Mouse (Mus musculus): ENCODE data around the gene Doxl2. TPM values are rescaled to one million over a fixed set of nuclear protein-coding genes. Genes with fewer than 3 reads are reported as not detected.
"Not testable (repeated sequence)": the region's sequence is repeated elsewhere in the genome, so short reads cannot be mapped to it uniquely, and the experiment has no call there.

Doxl2 gene
- total RNA-seq (2022), result not detected

- DNase-seq (ENCODE audit: low spot score), result no peak
These were observed at the start of gene Doxl2 for GRCm38 (mm10) chr6:48974663-48975062. Gene Doxl2 (plus strand): TSS chr6:48974963.

- no peak for DNase-seq (ENCODE audit: low spot score)
These were observed 45.2 kb upstream of the Doxl2 start, which contains the start of gene 1600015I10Rik for GRCm38 (mm10) chr6:48929595-48929994. Gene 1600015I10Rik (plus strand): TSS chr6:48929895.

- no peak for DNase-seq (ENCODE audit: low spot score)
These were observed 25.2 kb upstream of the Doxl2 start for GRCm38 (mm10) chr6:48949596-48949995.

GRCm38 (mm10) chr6:48950676-48951075 is 24.1 kb upstream of the Doxl2 start:
- DNase-seq (ENCODE audit: low spot score), result no peak

- DNase-seq (ENCODE audit: low spot score), result no peak
These were observed 23.1 kb upstream of the Doxl2 start for GRCm38 (mm10) chr6:48951630-48952029.

DNA sequence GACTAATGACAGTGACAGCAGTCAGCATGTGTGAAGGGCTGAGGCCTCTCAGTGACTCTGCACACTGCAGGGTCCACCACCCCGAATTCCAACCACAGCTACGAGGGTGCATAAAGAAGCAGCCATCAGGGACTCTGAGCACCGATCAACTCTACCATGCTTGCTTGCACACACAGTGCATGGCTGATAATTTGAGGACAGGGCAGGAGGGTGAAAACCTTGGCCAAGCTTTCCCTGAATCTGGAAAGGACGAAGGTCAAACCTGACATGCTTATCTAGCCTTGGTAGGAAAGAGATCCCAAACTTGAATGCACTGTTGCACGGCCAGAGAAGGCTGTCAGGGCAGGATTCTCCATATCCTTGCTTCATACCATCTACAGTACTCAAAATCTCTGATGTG is 21.5 kb upstream of the Doxl2 start:
- no peak for DNase-seq (ENCODE audit: low spot score)

DNA sequence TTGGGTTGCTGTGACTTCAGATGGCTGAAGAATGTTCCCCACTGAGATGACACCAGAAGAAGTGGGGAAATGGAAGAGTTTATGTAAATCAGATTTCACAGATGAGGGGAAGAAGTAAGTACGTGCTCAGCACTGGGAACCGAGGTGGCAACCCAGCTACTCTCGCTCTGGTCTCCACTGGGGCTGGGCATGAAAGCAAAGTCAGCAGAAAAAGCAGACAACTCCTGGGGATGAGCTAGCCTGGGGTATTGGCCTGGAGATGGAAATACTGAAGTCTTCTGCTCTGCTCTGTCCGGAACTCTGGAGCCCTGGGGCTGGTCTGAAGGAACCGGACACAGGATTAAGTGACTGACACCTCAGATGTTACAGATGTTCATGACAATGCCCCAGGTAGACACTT is 20.6 kb upstream of the Doxl2 start:
- DNase-seq (ENCODE audit: low spot score), result no peak

- peak; percentile 28 for DNase-seq (ENCODE audit: low spot score)
These were observed 19.8 kb upstream of the Doxl2 start for GRCm38 (mm10) chr6:48954946-48955345.

GRCm38 (mm10) chr6:48956785-48957184 is 18.0 kb upstream of the Doxl2 start:
- DNase-seq (ENCODE audit: low spot score), result no peak

DNA sequence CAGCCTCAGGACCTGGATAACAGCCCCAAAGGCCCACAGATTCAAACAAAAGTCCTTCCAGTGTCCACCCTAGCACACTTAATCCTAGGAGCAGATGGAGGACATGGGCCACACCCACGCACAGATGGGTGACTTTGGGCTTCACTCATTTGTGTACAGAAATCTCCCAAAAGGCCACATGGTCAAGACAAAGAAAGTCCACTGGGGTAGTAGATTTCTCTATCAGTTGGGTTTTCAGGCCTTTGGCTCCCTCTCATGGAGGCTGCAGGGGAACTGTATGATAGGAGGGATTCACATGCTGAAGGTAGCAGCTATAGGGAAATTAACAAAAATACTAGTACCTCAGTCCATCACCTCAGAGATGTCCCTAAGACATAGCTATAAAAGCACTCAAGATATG is 16.7 kb upstream of the Doxl2 start:
- no peak for DNase-seq (ENCODE audit: low spot score)

DNA sequence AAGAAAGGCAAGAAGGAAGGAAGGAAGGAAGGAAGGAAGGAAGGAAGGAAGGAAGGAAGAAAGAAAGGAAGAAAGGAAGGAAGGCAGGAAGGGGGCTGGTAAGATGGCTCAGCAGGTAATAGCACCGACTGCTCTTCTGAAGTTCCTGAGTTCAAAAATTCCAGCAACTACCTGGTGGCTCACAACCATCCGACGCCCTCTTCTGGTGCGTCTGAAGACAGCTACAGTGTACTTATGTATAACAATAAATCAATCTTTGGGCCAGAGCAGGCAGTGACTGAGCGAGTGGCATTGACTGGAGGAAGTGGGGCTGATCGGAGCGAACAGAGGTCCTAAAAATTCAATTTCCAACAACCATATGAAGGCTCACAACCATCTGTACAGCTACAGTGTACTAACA is 15.6 kb upstream of the Doxl2 start:
- not testable (repeated sequence) for DNase-seq (ENCODE audit: low spot score)

- DNase-seq (ENCODE audit: low spot score), result not testable (repeated sequence)
These were observed 8.1 kb upstream of the Doxl2 start for GRCm38 (mm10) chr6:48966696-48967095.

DNA sequence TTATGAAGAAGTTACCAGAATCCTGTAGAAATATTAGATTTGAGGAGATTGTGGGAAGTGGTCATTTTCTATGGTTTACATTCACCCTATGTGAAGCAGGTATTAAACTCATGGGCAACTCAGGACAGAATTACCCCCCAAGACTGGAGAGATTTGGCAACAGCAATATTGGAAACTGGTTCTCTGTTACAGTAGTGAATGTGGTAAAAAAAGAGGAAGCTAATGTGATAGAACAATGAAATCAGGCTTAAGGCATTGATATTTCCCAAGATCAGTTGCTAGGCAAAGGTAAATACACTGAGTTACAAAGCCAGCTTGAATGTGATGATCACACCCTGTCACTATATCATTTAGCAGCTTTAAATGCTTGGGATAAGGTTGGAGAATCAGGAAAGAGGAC is 6.9 kb upstream of the Doxl2 start:
- DNase-seq (ENCODE audit: low spot score), result no peak

- no peak for DNase-seq (ENCODE audit: low spot score)
These were observed 4.9 kb downstream of the Doxl2 start for GRCm38 (mm10) chr6:48979616-48980015.

GRCm38 (mm10) chr6:48982305-48982704 is 7.5 kb downstream of the Doxl2 start:
- no peak for DNase-seq (ENCODE audit: low spot score)

DNA sequence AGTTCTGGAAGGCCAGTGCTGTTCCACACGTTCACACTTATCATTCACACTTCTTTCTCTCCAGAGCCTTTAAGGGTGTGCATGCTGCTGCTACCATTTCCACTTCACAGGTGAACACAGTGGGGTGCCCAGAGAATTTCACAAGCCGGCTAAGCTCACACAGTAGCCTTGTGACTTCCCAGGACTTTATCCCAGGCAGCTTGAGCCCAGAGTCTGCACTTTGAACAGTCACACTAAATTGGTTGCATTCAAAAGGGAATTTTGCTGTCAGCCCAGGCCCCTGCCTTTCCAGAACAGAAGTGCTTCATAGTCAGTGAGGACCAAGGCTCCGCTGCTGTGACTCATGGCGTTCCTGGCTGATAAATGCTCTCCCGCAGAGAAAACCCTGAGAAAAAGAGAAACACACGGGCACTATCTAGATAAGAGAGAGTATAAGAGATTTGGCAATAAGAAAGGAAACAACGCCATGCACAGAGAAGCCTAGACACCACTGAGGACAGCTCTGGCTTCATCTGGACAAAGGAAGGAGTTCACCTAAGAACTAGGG is 11.8 kb downstream of the Doxl2 start, which contains the start of gene Svs1:
Gene Svs1 (plus strand): TSS at position 418 of the 547 bp plus-strand sequence.
- DNase-seq (ENCODE audit: low spot score), result no peak

DNA sequence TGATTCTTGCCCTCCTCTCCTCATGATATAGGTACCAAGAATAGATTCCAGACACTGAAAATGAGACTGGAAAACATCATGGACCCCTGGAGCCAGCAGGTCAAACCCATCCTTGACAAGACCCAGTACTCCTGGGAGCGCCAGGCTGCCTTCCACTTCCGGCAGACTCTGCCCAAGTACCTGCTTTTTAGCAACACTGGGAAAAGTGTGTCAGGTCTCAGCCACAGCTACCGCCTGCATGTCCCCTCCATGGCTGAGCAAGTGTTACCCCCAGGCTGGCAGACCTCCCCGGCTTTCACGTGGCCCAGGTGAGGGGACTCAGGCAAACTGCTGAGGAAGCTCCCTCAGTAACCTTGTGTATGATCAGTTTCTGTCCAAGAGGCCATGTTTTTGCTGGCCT is 15.2 kb downstream of the Doxl2 start:
- no peak for DNase-seq (ENCODE audit: low spot score)

DNA sequence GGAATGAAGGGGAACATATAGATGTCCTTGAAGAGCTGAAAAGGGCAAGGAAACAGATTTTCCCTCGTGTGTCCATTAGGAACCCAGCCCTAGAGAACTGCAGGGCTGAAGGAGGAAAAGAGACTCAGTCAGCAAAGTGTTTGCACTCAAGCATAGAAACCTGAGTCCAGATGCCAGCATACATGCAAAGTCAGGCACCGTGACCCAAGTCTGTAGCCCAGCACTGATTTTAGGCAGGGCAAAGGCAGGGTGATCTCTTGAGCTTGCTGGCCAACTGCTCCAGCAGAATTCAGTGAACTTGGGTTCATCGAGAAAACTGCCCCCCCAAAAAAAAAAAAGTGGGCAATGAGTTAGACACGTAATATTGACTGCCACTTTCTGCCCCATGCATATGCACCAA is 17.2 kb downstream of the Doxl2 start:
- no peak for DNase-seq (ENCODE audit: low spot score)

GRCm38 (mm10) chr6:48998186-48998585 is 23.4 kb downstream of the Doxl2 start:
- DNase-seq (ENCODE audit: low spot score), result no peak

DNA sequence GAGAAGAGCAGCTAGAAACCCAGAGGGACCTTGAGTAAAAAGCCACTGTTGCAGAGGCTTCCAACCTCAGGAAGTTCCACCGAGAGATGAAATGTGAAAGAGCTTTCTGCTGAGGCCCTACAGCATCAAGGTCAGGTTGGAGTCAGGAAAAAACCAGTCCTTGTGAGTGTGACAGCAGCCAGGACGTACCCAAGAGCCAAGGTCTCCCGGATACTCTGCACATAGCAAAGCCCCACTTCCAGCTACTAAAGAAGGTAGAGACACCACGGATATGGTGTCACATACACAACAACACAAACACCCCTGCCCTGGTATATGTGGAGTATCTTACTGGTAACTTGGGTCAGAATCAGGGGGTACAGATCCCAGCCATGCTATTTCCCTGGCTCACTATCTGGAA is 24.0 kb downstream of the Doxl2 start:
- DNase-seq (ENCODE audit: low spot score), result no peak

DNA sequence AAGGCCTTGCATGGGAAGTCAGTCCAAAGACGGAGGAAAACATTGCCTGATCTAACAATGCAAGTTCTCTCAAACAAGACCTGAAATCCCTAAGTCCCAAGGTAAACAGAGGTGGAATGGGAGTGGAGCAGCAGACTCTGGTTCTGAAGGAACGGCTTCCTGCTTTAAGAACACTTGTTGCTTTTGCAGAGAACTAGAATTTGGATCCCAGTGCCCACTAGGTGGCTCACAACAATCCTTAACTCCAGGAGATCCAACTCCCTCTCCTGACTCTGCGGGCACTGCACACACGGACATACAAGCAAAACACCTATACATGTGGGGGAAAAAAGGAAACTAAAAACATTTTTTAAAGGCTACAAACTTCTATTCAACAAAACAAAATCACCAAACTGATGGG is 28.6 kb downstream of the Doxl2 start:
- no peak for DNase-seq (ENCODE audit: low spot score)

GRCm38 (mm10) chr6:49007981-49008380 is 33.2 kb downstream of the Doxl2 start:
- DNase-seq (ENCODE audit: low spot score), result peak; percentile 45

GRCm38 (mm10) chr6:49008420-49009160 is 33.8 kb downstream of the Doxl2 start:
- no peak for DNase-seq (ENCODE audit: low spot score)

Measured in heart, adult 8-10 months (tissue).